Mouse (Mus musculus) layer of hippocampus, postnatal 14 days (tissue): ENCODE measurements around the gene Brd3. TPM values are rescaled to one million over a fixed set of nuclear protein-coding genes. Genes with fewer than 3 reads are reported as not detected.
"Not testable (repeated sequence)": the region's sequence is repeated elsewhere in the genome, so short reads cannot be mapped to it uniquely, and the experiment has no call there.

ENCODE experiments used
- DNase-seq, 2 experiments: peaks; one replicate each; pipeline ENCODE4 v3.0.0; 2021 to 2022; ENCODE audit warnings: low spot score in 2 of 2, mixed read lengths in 1 of 2
- total RNA-seq, 2 experiments: library from RNA; stranded (reverse); gene quantifications; 2 replicates each; pipeline ENCODE4 v1.2.3; 2021

Gene Brd3
- total RNA-seq, 2 experiments from 2014 or later = 58.9 to 68.0 TPM

GRCm38 (mm10) chr2:27513861-27514260 lies 6.4 kb upstream of the Brd3 start:
- no peak for DNase-seq

DNA sequence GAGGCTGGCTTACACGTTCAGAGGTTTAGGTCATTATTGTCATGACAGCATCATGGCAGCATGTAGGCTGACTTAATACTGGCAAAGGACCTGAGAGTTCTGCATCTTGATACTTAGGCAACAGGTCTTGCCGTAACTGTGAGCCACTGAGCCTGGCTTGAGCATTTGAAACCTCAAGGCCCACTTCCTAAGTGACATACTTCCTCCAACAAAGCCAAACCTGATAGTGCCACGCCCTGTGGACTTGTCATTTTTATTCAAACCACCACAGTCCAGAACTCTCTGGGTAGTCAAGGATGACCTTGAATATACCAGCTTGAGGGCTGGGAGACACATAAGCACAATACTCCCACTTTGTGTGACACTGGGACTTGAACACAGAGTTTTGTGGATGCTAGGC lies 5.4 kb upstream of the Brd3 start:
- DNase-seq = no peak

- DNase-seq = no peak
Observed at GRCm38 (mm10) chr2:27510706-27511105, 3.2 kb upstream of the Brd3 start.

DNA sequence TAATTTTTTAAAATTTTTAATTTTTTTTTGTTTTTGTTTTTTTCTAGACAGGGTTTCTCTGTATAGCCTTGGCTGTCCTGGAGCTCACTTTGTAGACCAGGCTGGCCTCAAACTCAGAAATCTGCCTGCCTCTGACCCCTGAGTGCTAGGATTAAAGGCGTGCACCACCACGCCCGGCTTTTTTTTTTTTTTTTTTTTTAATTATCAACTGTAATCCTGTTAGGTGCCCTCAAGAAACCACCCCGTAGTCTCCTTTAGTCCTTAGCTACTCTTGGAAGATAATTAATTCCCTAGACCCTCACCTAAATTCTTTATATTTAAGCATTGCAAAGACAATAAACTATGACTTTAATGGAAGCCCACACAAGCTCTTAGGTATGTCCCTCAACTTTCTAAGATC lies 804 bp downstream of the Brd3 start:
- not testable (repeated sequence) for DNase-seq

GRCm38 (mm10) chr2:27505539-27505938 lies 1.9 kb downstream of the Brd3 start:
- no peak for DNase-seq

GRCm38 (mm10) chr2:27504113-27504885 lies 3.2 kb downstream of the Brd3 start:
- DNase-seq = no peak

- no peak for DNase-seq
Observed at GRCm38 (mm10) chr2:27496391-27497028, 11.0 kb downstream of the Brd3 start.

DNA sequence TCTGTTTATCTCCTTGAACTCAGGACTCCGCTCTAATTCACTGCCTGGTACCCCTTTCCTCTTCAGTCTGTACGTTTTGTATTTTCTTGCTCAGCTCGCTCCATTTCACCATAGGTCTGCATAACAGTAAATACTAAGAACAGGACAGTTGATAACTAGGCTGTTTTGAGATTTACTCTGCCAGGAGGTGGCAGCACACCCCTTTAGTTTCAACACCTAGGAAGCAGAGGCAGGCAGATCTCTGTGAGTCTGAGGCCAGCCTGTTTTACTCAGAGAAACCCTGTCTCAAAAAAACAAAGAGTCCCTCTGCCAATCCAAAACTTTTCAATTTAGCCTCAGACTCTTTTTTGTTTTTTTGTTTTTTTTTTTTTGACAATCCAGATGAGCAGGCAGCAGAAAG lies 13.5 kb downstream of the Brd3 start:
- no peak for DNase-seq

- no peak for DNase-seq
Observed at GRCm38 (mm10) chr2:27490939-27491338, 16.5 kb downstream of the Brd3 start.

- DNase-seq = no peak
Observed at GRCm38 (mm10) chr2:27488362-27488761, 19.1 kb downstream of the Brd3 start.

DNA sequence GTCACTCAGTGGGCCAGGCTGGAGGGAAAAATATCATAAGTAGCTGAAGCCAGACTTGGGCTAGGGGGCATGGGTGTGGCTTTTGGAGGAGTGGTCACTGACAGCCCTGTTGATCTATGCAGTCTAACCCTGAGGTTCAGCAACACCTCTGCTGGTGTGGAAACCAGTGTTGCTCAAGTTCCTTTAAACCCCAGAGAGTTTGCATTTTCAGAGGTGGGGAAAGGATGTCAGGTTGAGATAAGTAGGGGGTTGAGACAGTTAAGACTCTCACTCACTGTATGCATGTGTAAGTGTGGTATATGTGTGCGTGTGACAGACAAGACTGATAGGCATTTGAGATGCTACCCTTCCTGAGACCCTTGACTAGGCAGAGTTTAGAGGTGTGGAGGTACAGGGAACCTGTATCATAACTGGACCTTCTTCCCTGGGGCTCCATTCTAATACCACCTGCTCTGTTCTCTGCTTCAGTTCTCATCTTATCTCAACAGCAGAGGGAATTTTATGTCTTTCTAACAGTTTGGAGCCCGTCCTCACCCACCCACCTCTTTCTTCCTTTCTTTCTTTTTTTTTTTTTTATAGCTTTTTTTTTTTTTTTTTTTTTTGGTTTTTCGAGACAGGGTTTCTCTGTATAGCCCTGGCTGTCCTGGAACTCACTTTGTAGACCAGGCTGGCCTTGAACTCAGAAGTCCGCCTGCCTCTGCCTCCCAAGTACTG lies 20.0 kb downstream of the Brd3 start:
- DNase-seq = no peak

- no peak for DNase-seq
Observed at GRCm38 (mm10) chr2:27486725-27487124, 20.7 kb downstream of the Brd3 start.

DNA sequence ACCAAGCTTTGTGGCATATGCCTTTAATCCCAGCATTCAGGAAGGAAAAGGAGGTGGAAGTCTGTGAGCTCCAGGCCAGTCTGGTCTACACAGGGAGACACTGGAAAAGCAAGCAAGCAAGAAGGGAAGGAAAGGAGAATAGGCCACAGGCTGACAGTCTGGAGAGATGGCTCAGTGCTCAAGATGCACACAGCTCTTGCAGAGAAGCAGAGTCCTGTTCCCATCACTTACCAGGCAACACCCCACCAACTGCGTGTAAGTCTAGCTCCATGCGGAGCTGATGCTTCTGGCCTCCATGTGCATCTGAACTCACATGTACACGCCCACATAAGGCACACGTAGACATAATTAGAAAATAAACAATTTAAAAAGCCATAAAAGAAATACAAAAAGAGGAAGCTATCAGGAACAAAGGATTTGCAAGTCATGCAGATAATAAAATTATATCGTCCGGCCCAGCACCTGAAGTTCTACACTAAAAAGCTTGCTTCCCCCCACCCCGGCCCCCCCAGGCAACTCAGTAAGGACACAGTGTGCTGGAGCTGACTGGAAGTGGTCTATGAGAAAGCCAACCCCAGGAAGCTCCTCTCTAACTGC lies 25.1 kb downstream of the Brd3 start:
- DNase-seq = no peak

GRCm38 (mm10) chr2:27480367-27480766 lies 27.1 kb downstream of the Brd3 start:
- DNase-seq = no peak

GRCm38 (mm10) chr2:27479821-27480220 lies 27.6 kb downstream of the Brd3 start:
- no peak for DNase-seq

DNA sequence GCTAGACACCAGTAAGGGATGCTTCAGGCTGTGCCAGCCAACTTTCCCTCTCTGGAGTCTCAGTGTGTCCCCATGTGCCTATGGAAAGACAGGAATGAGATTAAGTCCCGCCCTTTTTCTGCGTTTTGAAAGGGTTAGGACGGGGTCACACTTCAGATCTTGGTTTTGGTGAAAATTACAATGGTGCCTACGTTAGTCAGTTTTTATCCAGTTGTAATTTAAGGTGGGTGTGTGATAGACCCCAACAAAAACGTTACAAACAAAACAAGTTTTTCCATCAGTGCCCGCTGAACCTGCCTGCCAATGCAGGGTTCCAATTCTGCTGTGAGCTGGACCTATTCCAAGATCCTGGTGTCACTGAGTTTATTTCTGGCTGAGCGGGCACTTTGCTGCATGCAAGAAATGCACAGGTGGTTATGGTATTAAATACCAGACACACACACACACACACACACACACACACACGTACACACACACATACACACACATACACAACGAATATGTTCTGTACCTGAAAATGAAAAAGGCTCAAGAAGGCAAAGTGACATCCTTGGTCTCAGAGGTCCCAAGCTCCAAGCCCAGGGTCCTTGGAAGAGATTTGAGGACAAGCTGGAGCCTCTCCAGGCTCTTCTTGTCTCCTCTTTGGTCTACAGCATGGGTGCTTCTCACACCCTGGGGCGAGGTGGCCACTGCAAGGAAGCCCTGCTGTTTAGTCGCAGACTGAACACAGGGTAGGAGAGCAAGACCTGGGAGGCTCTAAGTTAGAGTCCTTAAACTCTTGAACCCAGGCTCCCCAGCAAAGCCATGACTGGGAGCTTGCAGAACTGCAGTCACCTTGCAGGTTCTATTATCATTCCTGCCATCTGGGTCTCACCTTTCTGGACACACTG lies 30.9 kb downstream of the Brd3 start:
- DNase-seq = peak in 1 of 2 experiments; percentile 56

DNA sequence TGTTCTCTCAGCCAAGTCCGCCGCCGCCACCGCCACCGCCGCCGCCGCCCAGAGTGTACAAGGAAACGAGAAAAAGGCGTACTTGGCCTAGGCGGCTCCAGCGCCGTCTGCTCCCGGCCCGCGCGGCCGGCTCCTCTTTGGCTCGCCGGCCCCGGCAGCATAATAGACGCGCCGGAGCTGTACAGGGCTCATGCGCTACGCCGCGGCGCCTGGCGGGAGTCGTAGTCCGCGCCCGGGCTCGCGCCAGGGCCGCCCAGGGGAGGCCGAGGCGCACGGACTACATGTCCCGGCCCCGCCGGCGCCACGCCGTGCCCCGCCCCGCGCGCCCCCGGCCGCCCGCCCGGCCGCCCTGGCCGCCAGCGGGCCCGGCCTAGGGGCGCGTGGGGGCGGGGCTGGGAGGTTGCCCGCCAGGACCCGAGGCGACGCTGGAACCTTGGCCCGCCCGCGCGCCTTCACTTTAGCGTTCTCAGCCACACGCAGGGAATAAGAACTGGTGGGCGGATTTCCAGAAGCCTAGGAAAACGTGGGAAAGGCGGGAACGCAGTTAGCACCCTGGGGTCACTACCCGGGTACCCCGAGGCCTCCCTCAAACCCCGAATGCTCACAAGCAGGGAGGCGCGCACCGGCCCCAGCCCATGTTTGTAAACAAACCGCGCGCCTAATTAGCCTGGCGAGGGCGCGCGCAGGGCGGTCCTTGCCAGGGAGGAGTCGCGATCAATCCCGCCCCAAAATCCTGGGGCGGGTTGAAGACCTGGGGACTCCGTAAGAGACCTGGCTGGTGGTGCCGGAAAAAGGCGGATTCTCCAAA lies 31.8 kb downstream of the Brd3 start:
- DNase-seq = peak; percentile 89 to 96

DNA sequence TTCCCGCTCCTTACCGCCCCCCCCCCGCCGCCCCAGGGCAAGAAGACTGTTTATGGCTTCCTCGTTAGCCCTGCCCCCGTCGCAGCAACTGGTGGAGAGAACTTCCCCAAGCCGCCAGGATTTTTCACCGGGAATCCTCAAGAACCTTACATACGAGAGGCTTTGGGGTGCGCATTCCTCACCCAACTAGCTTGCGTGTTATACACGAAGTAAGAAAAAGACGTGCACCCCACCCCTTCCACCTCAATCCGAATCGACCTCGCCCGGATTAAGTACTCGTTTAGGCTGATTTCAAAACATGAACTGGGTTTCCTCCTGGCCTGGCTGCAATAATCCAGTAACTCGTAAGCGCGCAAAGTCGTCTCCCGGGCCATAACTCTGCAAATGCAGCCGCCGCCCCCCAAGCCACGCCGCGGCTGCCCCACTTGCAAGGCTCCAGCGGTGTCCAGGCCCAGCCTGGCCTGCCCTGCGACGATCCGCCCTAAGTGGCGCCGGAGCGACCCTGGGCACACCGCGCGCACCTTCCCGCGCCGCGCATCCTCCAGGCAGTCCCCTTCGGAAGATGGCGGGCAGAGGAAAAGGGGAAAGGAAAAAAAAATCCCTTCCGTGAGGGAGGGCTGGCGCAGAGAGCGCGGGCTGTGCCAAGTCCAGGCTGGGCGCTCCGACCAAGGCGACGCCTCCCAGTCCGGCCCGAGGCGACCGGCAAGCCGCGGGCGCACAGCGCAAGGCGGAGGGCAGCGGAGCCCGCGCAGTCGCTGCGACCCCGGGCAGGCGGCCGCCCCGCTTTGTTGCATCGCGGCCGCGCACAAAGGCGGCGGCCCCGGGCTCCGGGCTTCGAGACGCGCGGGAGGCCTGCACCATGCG lies 32.6 kb downstream of the Brd3 start:
- peak in 1 of 2 experiments; percentile 29 for DNase-seq

GRCm38 (mm10) chr2:27473911-27474310 lies 33.6 kb downstream of the Brd3 start:
- no peak for DNase-seq
